In the genomic region with DNA sequence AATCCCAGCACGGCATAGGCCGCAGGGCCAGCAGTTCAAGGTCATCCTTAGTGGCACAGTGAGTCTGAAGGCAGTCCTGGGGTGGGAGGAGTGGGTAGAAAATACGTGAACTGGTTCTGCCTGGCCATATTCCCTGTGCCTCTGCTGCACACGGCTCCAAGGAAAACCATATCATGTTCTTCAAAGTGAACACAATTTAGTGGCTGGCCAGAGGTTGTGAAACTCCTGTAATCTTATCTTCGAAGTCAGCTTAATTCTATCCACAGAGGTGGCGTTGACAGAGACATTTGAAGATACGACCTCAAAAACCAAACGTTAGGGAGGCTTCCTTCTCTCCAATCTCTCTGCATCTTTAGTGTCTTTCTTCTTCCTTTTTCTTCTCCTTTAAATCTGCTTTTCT, we compare ENCODE assay signal across 16 mouse cellular contexts.
"Had no signal": no experiment of that assay in that cellular context is flagged by ENCODE, and none has a peak within 500 bp of the region (broad histone marks: within the 10 kb centered on the region; RNA-seq: fewer than 3 reads in every experiment).

No protein-coding gene starts in this region.

- H3K9me3 ChIP-seq: lung, embryonic 15.5 days; megakaryocyte, embryonic 14.5 days; midbrain, embryonic 13.5 days; midbrain, embryonic 15.5 days; neural tube, embryonic 12.5 days; stomach, embryonic 15.5 days had no signal

- H3K4me1 ChIP-seq: midbrain, embryonic 13.5 days; midbrain, embryonic 15.5 days; neural tube, embryonic 12.5 days; stomach, embryonic 15.5 days had no signal

- H3K27me3 ChIP-seq: lung, embryonic 15.5 days; midbrain, embryonic 15.5 days; neural tube, embryonic 12.5 days; stomach, embryonic 15.5 days had no signal

- DNase-seq: lung, adult 18-20 months; lung, postnatal 14 days; lung, postnatal 36 days; right cerebral cortex, postnatal 25 days; right cerebral cortex, postnatal 4 days; thymus, adult 2 months; thymus, postnatal 25 days; thymus, postnatal 4 days had no signal

- H3K36me3 ChIP-seq: lung, embryonic 15.5 days; midbrain, embryonic 13.5 days; midbrain, embryonic 15.5 days; neural tube, embryonic 12.5 days; stomach, embryonic 15.5 days had no signal

- H3K4me3 ChIP-seq: lung, embryonic 15.5 days; megakaryocyte, embryonic 14.5 days; midbrain, embryonic 13.5 days; midbrain, embryonic 15.5 days; neural tube, embryonic 12.5 days; stomach, embryonic 15.5 days had no signal

- H3K9ac ChIP-seq: lung, embryonic 15.5 days; midbrain, embryonic 13.5 days; midbrain, embryonic 15.5 days; neural tube, embryonic 12.5 days; stomach, embryonic 15.5 days had no signal

- H3K27ac ChIP-seq: lung, embryonic 15.5 days; macrophage; midbrain, embryonic 13.5 days; midbrain, embryonic 15.5 days; neural tube, embryonic 12.5 days; stomach, embryonic 15.5 days; stomach, postnatal 0 days had no signal
